Mouse (Mus musculus) liver, postnatal 0 days (tissue): ENCODE results near the gene Slc6a11. TPM values are rescaled to one million over a fixed set of nuclear protein-coding genes. Genes with fewer than 3 reads are reported as not detected.

Experiments used
- ATAC-seq: fragments of 200-750 bp; cut with Nextera tagmentation; 2 replicates; pipeline ENCODE4 v1.8.0; 2017; ENCODE audit warnings: mild to moderate bottlenecking, moderate library complexity
- DNase-seq: peaks from one replicate; pipeline ENCODE4 v3.0.0-alpha.2; 2016
- H3K27ac ChIP-seq: fragments of 300-500 bp; sonication (generic); 2 replicates; pipeline ENCODE4 v1.5.1; 2014; ENCODE audit warnings: antibody characterized with exemption, moderate library complexity, mild to moderate bottlenecking, low read depth
- H3K27me3 ChIP-seq: fragments of 300-500 bp; sonication (generic); 2 replicates; pipeline ENCODE4 v1.6.1; 2014; ENCODE audit warnings: low read length, control low read depth, mixed read lengths; ENCODE audit not compliant: insufficient read depth
- H3K36me3 ChIP-seq: fragments of 300-500 bp; sonication (generic); replicated peaks from 2 replicates; pipeline ENCODE4 v1.6.1; 2014; ENCODE audit warnings: mild to moderate bottlenecking, control low read depth, low read length, moderate library complexity, mixed read lengths; ENCODE audit not compliant: insufficient read depth
- H3K4me1 ChIP-seq: fragments of 300-500 bp; sonication (generic); 2 replicates; pipeline ENCODE4 v1.6.1; 2014; ENCODE audit warnings: antibody characterized with exemption, mild to moderate bottlenecking, control low read depth; ENCODE audit not compliant: insufficient read depth
- H3K4me2 ChIP-seq: fragments of 300-500 bp; sonication (generic); 2 replicates; pipeline ENCODE4 v1.6.1; 2014; ENCODE audit warnings: low read depth, mild to moderate bottlenecking, low read length, moderate library complexity, mixed read lengths
- H3K4me3 ChIP-seq: fragments of 300-500 bp; sonication (generic); 2 replicates; pipeline ENCODE4 v1.5.1; 2014; ENCODE audit warnings: low read depth, low read length
- H3K9ac ChIP-seq: fragments of 300-500 bp; sonication (generic); replicated peaks from 2 replicates; pipeline ENCODE4 v1.6.1; 2014; ENCODE audit warnings: mild to moderate bottlenecking, moderate library complexity
- H3K9me3 ChIP-seq: fragments of 300-500 bp; sonication (generic); 2 replicates; pipeline ENCODE4 v1.6.1; 2016; ENCODE audit warnings: mild to moderate bottlenecking, control low read depth, low read length, mixed read lengths
- CTCF ChIP-seq: sonication (generic); IDR thresholded peaks from 2 replicates; pipeline ENCODE4 v1.5.1; 2016; ENCODE audit warnings: antibody characterized with exemption, low read depth
- EP300 ChIP-seq: IDR thresholded peaks from 2 replicates; pipeline ENCODE4 v1.6.1; 2016; ENCODE audit warnings: antibody characterized with exemption, low read depth, mild to moderate bottlenecking
- WGBS: fragments of 180-500 bp; shearing (Covaris S2); extraction: QIAGEN DNeasy Blood & Tissue Kit; methylation state at CpG from one replicate; pipeline ENCODE4 v1.1.7; 2014; ENCODE audit not compliant: insufficient replicate concordance; 5-methylcytosine and 5-hydroxymethylcytosine counted together
- polyA plus RNA-seq: library from polyadenylated mRNA; unstranded; fragments of >200 nt; fragmentation: Nextera tagmentation; extraction: Ambion mirVana; gene quantifications from 2 replicates; pipeline ENCODE4 v1.2.1, GENCODE M21; 2015

Gene Slc6a11
- polyA plus RNA-seq, 1 experiment from 2014 or later = 0.05 TPM

DNA sequence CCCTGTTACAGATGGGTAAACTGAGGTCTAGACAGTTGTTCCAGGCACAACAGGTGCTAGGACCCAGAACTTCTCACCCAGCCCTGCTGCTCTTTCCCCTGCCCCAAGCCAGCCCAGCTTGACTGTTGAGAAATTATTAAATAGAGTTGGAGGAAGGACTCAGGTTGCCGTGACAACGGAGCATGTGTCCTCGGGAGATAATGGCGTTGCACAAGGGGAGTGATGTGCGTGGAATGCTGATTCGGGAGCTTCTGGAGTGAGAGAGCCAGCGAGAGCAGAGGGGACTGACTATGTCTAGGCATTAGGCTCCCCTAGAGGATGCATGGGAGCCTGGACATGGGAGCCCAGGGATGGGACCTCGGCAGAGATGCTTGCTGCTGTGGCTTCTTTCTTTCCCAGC is 159.1 kb downstream of the Slc6a11 start:
- WGBS = 53% methylated on average over 8 of the region's 8 CpGs
- no peak for ATAC-seq
- H3K4me2 ChIP-seq = no peak overlapping the region
- H3K27ac ChIP-seq = no peak overlapping the region
- no peaks in the 10 kb centered on the region for H3K9me3 ChIP-seq
- H3K27me3 ChIP-seq = peaks cover 20% of the 10 kb centered on the region
- H3K4me1 ChIP-seq = no peaks in the 10 kb centered on the region
- DNase-seq = no peak
- H3K4me3 ChIP-seq = no peak overlapping the region
- no peak overlapping the region for H3K9ac ChIP-seq
- TF ChIP-seq CTCF (no peak), EP300 (no peak)
- no peaks in the 10 kb centered on the region for H3K36me3 ChIP-seq

DNA sequence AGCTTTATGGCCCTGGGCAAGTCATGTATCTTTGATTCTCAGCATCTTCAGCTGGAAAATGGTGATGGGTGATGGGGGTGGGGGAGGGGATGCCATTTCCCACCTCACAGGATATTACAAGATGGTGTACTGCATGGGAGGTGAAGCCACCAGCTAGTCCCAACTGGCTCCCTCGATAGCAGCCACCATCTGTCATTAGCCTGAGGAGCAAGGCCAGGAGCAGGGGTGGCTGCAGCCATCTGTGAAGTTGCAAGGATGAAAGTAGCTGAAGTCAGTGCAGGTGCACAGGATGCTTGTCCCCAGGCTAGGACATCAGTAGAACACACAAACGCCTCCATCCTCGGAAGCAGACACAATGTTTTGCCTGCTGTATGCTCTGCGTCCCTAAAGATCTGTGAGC is 159.9 kb downstream of the Slc6a11 start:
- H3K4me3 ChIP-seq = no peak overlapping the region
- TF ChIP-seq CTCF (no peak), EP300 (no peak)
- H3K27ac ChIP-seq = no peak overlapping the region
- WGBS = 64% methylated on average over 4 of the region's 4 CpGs
- H3K9me3 ChIP-seq = no peaks in the 10 kb centered on the region
- ATAC-seq (no peak), DNase-seq (no peak)
- no peaks in the 10 kb centered on the region for H3K4me1 ChIP-seq
- H3K9ac ChIP-seq = no peak overlapping the region
- H3K4me2 ChIP-seq = no peak overlapping the region
- H3K36me3 ChIP-seq = no peaks in the 10 kb centered on the region
- H3K27me3 ChIP-seq = peaks cover 12% of the 10 kb centered on the region; the same call in 1 of the 2 replicates

DNA sequence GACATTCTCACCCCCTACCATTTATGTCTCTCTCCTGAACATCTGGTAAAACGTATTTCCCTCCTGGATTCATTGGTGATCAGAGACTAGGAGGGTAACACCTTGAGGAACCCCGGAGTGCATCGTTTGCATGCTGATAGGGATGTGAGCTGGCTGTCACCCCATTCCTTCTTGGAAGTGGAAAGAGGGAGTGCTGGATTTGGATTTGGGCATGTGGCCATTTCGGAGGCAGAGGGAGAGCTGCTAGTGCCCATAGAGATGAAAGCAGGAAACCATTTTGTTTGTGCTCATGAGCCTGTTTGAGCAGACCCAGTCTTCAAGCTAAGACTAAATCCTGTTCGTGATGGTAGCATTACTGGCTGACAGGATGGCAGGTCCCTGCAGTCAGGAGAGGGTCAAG is 160.4 kb downstream of the Slc6a11 start:
- Histone ChIP-seq H3K9ac (no peak overlapping the region), H3K9me3 (no peaks in the 10 kb centered on the region), H3K4me1 (no peaks in the 10 kb centered on the region), H3K27me3 (0 out of 2 replicates have a peak, but pooled peaks cover 10% of the 10 kb centered on the region), H3K4me3 (no peak overlapping the region), H3K4me2 (no peak overlapping the region), H3K27ac (no peak overlapping the region), H3K36me3 (no peaks in the 10 kb centered on the region)
- 38% methylated on average over 5 of the region's 5 CpGs for WGBS
- DNase-seq = no peak
- ATAC-seq = no peak
- TF ChIP-seq EP300 (no peak), CTCF (no peak)

DNA sequence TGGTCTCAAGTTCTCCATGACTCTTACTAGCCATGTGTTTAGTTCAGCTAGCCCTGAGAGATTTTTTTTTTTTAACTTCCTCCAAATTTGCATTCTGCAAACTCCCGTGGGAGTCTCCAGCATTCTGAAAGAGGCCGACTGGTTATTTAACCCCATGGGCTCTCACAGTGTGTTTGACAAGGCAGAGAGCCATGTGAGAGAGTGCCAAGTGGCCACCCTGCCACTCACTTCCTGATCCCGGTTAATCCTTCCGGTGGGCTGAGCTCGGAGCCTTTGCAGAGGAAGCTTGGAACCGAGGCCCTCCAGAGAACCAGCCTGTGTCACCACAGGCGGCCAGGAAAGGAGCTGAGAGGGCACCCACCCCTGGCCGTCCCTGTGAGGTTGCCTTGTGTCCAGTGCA is 162.5 kb downstream of the Slc6a11 start:
- H3K4me1 ChIP-seq = no peaks in the 10 kb centered on the region
- H3K9me3 ChIP-seq = no peaks in the 10 kb centered on the region
- H3K27me3 ChIP-seq = 0 out of 2 replicates have a peak, but pooled peaks cover 10% of the 10 kb centered on the region
- no peak overlapping the region for H3K9ac ChIP-seq
- TF ChIP-seq EP300 = no peak
- TF ChIP-seq CTCF = no peak
- 24% methylated on average over 8 of the region's 8 CpGs for whole genome bisulfite sequencing
- H3K4me3 ChIP-seq = no peak overlapping the region
- no peak for ATAC-seq
- H3K27ac ChIP-seq = no peak overlapping the region
- no peak for DNase-seq
- no peaks in the 10 kb centered on the region for H3K36me3 ChIP-seq
- no peak overlapping the region for H3K4me2 ChIP-seq

DNA sequence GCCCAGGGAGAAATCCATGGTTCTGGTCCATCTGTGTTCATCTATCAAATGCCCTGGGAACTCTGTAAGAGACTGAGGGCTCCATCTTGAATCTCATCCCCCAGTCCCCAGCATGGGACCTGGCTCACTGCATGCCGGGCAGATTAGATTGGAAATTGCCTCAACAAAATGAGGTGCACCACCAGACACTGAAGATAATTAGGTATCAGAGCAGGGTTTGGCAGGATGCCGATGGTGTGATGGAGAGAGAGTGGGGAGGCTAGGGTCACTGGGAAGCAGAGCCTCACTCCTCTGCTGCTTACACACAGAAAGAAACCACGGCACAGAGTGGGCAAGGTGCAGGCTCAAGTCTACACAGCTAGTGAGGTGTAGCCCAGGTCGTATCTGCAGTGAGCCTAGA is 164.0 kb downstream of the Slc6a11 start:
- DNase-seq (no peak), ATAC-seq (no peak)
- Histone ChIP-seq H3K27me3 (0 out of 2 replicates have a peak, but pooled peaks cover 9% of the 10 kb centered on the region), H3K4me3 (no peak overlapping the region), H3K4me2 (no peak overlapping the region), H3K9ac (no peak overlapping the region), H3K27ac (no peak overlapping the region), H3K9me3 (no peaks in the 10 kb centered on the region), H3K4me1 (no peaks in the 10 kb centered on the region), H3K36me3 (no peaks in the 10 kb centered on the region)
- TF ChIP-seq EP300 = no peak
- no peak for TF ChIP-seq CTCF
- WGBS = 74% methylated on average over 4 of the region's 4 CpGs

DNA sequence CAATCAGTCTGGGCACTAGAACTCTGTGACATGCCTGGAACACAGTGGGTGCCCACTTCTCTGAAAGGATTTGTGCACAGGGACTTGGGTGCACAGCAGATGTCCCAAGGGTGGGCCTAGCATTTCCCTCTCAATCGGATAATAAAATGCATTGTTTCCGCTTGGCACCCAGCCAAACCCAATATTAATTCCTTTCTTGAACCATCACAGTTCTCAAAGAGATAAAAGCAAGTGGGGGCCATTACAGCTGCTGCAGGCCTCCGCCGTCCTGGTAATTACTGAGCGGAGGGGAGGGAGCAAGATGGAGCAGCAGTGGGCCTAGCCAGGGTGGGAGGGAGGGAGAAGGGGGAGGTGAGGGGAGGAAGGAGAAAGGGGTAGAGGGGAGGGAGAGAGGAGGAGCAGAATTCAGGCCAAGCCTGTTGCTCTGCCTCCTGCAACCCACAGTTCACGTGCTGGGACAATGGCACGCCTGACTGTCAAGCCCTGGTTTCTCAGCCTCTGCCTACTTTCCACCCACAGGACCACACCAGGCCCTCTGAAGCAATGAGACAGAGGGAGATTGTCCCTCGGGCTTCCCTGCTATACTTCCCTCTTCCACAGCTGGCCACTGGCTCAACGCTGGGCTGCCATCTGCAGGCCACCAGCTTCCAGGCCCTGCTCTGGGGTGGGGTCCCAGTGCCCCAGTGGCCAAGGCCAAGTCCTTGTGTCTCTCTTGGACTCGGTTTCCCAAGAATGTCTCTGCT is 166.4 kb downstream of the Slc6a11 start:
- H3K27ac ChIP-seq = no peak overlapping the region
- no peak for ATAC-seq
- no peaks in the 10 kb centered on the region for H3K27me3 ChIP-seq
- H3K4me3 ChIP-seq = no peak overlapping the region
- TF ChIP-seq CTCF (no peak), EP300 (no peak)
- no peak overlapping the region for H3K9ac ChIP-seq
- no peaks in the 10 kb centered on the region for H3K9me3 ChIP-seq
- no peak for DNase-seq
- H3K4me1 ChIP-seq = no peaks in the 10 kb centered on the region
- no peak overlapping the region for H3K4me2 ChIP-seq
- H3K36me3 ChIP-seq = no peaks in the 10 kb centered on the region
- WGBS = 58% methylated on average over 10 of the region's 10 CpGs

Other genes with a start within 250 kb of the Slc6a11 start
- 0.20 and 0.41 TPM in 2 replicates for gene Atp2b2, start 88.6 kb upstream of the Slc6a11 start, polyA plus RNA-seq
- gene Slc6a1, start 151.4 kb downstream of the Slc6a11 start, polyA plus RNA-seq = not detected in 2 replicates